Mouse (Mus musculus) duodenum, adult 2 months (tissue): ENCODE results near the gene H3f3a. TPM values are rescaled to one million over a fixed set of nuclear protein-coding genes. Genes with fewer than 3 reads are reported as not detected.

Experiments
- polyA plus RNA-seq: library from polyadenylated mRNA; depleted of rRNA; stranded (reverse); fragments of >200 nt; gene quantifications from 2 replicates; pipeline ENCODE4 v1.2.3, GENCODE M21; 2012; ENCODE audit warnings: low replicate concordance; rRNA removed

Gene H3f3a
- 83.1 TPM in 2 replicates for polyA plus RNA-seq

DNA sequence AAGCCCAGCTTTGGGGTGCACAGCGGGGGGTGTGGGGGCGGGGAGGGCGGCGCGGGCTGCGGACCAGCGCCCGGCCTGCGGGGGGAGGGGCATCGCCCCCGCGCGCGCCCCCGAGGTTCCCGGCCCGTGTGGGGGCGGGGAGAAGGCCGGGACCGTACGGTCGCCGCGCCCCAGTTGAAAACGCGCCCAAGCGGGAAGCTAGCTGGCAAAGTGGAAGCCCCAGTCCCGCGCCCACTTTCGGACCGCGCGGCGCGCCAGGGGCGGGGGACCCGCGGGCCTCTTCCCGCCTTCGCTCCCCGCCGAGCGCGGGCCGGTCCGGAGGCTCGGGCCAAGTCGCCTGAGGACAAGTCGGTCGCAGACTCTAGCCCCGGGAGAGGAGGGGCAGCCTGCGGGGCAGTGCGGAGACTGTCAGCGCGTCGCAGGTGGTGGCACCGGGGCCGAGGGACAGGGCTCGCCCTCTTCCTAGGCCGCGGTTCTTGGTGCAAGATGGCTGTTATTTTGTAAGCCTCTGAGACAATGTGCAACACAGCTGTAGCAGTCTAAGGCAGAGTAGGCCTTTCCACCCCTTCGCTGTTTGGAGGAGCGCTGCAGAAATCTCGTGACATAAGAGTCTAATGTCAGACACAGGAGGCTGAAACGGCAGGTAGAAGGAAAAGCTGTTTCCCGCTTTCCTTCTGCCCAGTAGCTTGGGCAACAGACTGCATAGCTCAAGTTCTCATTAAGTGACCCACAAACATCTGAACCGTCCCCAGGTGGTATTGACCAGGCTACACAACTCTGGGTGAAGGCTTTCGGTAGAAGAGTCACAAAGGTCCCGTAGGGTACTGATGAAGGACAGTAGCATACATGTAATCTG lies at the start of gene H3f3a:
Gene H3f3a, minus strand, starts transcription at position 59 of the 856 bp plus-strand sequence.

DNA sequence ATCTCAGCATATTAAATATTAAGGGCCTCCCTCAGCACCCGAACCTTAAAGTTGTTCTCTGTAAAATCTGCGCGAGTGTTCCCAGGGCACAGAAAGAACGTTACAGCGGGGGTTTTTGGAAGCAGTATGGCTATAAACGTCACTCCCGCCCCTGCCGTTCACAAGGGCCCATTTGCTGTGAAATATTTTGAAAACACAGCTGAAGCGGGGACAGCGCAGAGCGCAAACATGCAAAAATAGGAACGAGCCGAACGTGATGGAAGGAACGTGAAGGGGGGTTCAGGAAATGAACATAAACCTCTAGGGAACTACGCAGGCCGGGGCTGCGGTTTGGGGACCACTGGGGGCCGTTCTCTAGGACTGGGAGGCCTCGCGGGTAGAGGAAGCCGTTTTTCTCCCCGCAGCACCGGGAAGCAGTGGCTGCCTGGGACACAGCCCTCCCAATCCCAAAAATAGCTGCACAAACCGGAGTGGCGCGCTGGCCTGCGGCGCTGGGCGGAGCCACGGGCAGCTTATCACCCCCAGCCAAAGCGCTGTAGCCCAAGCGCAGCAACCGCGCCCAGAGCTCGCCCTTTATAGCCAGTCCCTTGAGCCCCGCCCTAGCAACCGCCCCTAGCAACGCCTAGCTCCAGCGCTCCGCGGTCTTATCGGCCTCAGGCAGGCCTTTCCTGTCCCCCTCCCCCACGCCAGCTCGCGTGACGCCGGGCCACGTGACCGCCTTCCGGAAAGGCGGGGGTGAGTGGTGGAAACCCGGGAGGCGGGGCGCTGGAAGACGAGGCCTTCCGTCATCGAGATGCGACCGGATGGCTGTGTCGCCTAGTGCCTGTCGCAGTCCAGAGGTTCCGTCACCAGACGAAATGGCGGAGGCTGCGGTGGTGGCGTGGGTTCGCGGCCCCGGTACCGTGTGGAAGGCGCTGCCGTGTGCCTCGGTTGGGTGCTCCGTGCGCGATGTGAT lies 36.9 kb upstream of the H3f3a start, which contains the start of gene Sde2:
Gene Sde2, plus strand, starts transcription at position 812 of the 955 bp plus-strand sequence.

Other genes starting within 250 kb of the H3f3a start
- 3.9 and 9.0 TPM in 2 replicates for gene Parp1, start 245.0 kb downstream of the H3f3a start, polyA plus RNA-seq
- gene Lin9, start 172.8 kb downstream of the H3f3a start, polyA plus RNA-seq: 1.2 and 1.3 TPM in 2 replicates
- not detected in 2 replicates for gene Mixl1, start 116.9 kb downstream of the H3f3a start, polyA plus RNA-seq
- 5.5 and 6.4 TPM in 2 replicates for gene Acbd3, start 87.9 kb downstream of the H3f3a start, polyA plus RNA-seq
- gene Sde2, start 37.2 kb upstream of the H3f3a start, polyA plus RNA-seq: 1.9 and 2.2 TPM in 2 replicates
- gene Lefty2, start 79.2 kb upstream of the H3f3a start, polyA plus RNA-seq: not detected in 2 replicates
- 28.4 and 32.0 TPM in 2 replicates for gene Pycr2, start 90.3 kb upstream of the H3f3a start, polyA plus RNA-seq
- gene Lefty1, start 121.1 kb upstream of the H3f3a start, polyA plus RNA-seq: 4.3 and 5.2 TPM in 2 replicates
- gene Tmem63a, start 128.4 kb upstream of the H3f3a start, polyA plus RNA-seq: 16.7 and 35.3 TPM in 2 replicates
- gene Ephx1, start 207.0 kb upstream of the H3f3a start, polyA plus RNA-seq: 11.5 and 41.9 TPM in 2 replicates
- not detected in 2 replicates for gene 9130409I23Rik, start 237.3 kb upstream of the H3f3a start, polyA plus RNA-seq